Mouse (Mus musculus): ENCODE measurements around the gene Gcm1. TPM values are rescaled to one million over a fixed set of nuclear protein-coding genes. Genes with fewer than 3 reads are reported as not detected.

The Gcm1 gene
- polyA plus RNA-seq, 1 experiment from 2014 or later: not detected

Other genes starting within 250 kb of the Gcm1 start
- gene Elovl5, start 134.6 kb upstream of the Gcm1 start, polyA plus RNA-seq (2016; fragmentation: Nextera tagmentation; extraction: Ambion mirVana): 28.1 and 28.8 TPM in 2 replicates
- 74.8 and 75.0 TPM in 2 replicates for gene Fbxo9, start 57.1 kb downstream of the Gcm1 start, polyA plus RNA-seq (2016; fragmentation: Nextera tagmentation; extraction: Ambion mirVana)
- gene Ick, start 57.3 kb downstream of the Gcm1 start, polyA plus RNA-seq (2016; fragmentation: Nextera tagmentation; extraction: Ambion mirVana): 7.0 and 7.4 TPM in 2 replicates
- gene Gsta4, start 130.8 kb downstream of the Gcm1 start, polyA plus RNA-seq (2016; fragmentation: Nextera tagmentation; extraction: Ambion mirVana): 20.0 and 22.1 TPM in 2 replicates
- gene Gsta1, start 178.7 kb downstream of the Gcm1 start, polyA plus RNA-seq (2016; fragmentation: Nextera tagmentation; extraction: Ambion mirVana): not detected in 2 replicates
- not detected in 2 replicates for gene Gm3776, start 205.2 kb downstream of the Gcm1 start, polyA plus RNA-seq (2016; fragmentation: Nextera tagmentation; extraction: Ambion mirVana)
- not detected in 2 replicates for gene Gm10639, start 238.0 kb downstream of the Gcm1 start, polyA plus RNA-seq (2016; fragmentation: Nextera tagmentation; extraction: Ambion mirVana)

All from liver, embryonic 12.5 days (tissue).